Mouse (Mus musculus) A20 (cell line): ENCODE measurements at regions not wholly inside any gene's neighbourhood (a gene's known extent, or its start where the extent isn't known, plus 50 kb on each side); places are given as distances from the start of the nearest gene placed in this dataset.
"Not testable (repeated sequence)": the region's sequence is repeated elsewhere in the genome, so short reads cannot be mapped to it uniquely, and the experiment has no call there.

Source experiments
- DNase-seq: peaks from one replicate; pipeline ENCODE4 v3.0.0-alpha.2; 2011; ENCODE audit warnings: low read depth, low spot score

DNA sequence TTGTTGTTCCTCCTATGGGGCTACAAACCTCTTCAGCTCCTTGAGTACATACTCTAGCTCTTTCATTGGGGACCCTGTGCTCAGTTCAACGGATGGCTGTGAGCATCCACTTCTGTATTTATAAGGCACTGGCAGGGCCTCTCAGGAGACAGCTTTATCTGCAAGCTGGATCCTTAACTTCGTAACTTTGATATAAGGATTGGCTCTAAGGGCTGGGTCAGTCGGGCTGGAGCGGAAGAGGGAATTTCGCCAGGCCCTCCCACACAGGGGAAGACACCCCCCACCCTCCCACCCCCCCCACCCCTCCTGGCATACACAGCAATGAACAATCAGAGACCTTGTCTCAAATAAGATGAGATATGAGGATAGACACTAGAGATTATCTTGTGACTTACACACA is 304.3 kb upstream of the Chordc1 start:
- peak; percentile 19 for DNase-seq

DNA sequence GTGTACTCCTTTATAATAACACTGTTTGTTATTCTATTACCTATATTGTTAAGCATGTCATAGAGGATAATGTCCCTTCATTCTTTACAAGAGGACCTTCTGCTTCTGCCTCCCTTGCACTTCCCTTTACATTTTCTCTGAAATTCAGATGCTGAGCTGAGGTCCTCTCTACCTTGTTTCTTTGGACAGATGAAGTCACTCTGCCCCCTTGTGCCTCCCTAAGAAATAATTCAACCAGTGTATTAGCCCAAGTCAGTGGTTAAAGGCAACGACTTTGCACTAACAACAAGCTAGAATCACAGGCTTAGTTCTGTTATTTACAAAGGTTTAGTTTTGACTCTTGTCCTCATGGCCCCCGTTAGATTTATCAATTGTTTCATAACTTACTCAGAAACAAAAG is 289.4 kb upstream of the Chordc1 start:
- DNase-seq, result peak; percentile 50

DNA sequence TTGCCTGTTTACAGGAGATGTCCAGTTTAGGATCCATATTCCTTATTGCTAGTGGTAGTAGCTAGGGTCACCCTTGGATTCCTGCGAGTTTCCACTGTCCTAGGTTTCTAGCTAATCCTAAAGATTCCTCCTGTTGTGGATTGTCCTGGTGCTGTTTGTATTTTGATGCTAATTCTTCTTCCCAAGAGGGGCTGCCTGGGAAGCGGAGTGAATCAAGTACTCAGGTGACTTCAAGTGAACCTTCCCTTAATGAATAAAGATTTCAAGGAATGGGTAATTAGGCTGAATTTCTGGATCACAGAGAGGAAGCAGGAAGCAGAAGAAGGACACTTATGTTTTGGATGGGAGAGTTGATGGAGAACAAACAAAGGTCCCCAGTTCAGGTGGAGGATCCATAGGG is 250.6 kb upstream of the Chordc1 start:
- no peak for DNase-seq

DNA sequence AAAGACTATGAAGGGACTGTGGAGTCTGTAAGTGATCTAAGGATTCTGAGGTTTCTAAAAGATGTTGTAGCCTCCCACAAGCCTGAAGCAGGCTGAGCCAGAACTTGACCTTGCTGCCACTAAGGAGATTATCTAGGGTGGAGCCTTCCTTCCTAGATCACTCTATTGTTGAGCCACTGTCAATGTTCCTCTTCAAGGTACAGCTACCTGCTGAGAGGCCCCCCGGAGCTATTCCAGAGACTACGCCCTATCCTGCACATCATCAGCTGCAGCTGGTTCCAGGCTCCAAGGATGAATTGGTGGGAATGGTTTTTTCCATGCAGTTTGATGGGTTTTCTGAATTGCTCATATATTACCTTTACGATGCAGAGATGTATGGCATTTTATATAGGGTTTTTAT is 249.3 kb upstream of the Chordc1 start:
- DNase-seq, result not testable (repeated sequence)

DNA sequence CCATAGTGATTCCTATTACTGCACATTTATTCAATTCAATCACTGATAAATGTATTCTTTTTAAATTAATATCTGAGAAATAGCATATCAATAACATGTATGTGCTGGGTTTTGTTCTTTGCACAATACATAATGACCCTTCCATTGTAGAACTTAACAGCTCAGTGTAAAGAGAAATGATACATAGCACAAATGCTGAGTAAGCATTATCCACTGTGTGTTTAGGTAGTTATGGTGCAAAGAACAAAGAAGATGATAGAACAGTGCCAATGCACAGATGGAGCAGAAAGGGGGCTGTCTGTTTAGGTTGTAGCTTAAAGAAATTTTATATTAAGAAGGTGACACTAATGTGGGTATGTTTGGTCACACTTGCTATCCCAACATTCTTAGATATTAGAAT is 215.0 kb upstream of the Chordc1 start:
- no peak for DNase-seq

DNA sequence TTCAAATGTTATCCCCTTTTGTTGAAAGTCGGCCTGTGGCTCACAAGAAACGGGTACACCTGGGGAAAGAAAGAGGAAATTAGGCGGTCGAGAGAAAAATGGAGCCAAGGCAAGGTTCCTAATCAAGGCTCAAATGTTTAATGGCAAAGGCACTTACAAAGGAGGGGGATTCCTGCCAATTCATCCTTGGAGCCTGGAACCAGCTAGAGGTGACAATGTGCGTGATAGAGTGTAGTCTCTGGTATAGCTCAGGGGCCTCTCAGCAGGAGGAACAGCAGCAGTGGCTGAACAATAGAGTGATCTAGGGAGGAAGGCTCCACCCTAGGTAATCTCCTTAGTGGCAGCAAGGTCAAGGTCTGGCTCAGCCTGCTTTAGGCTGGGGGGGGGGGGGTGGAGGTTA is 213.5 kb upstream of the Chordc1 start:
- not testable (repeated sequence) for DNase-seq

DNA sequence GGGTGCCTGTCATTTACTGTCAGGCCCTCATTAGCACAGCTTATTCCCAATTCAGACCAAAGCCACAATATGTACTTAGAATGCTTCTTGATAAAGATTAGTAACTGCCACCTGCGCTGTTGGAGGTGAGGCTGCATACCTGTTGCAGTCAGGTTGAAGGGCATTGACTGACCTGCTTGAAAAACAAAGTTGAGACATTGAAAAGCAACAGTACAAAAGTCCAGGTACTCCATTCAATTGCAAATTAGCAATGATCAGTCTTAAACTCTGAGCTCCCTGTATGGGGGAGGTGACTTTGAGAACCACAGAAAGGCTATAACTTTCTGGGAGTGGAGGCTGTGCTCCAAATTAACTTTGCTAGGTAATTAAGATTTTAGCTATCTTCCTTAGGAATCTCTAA is 212.8 kb upstream of the Chordc1 start:
- not testable (repeated sequence) for DNase-seq
